Mouse (Mus musculus) liver, embryonic 14.5 days (tissue): ENCODE measurements around the gene Gfra1.

Source experiments
- CTCF ChIP-seq: IDR thresholded peaks from 2 replicates; pipeline ENCODE4 v1.5.1; 2016; ENCODE audit warnings: antibody characterized with exemption, low read depth, control low read depth
- EP300 ChIP-seq: IDR thresholded peaks from 2 replicates; pipeline ENCODE4 v1.6.1; 2016; ENCODE audit warnings: antibody characterized with exemption, low read depth

DNA sequence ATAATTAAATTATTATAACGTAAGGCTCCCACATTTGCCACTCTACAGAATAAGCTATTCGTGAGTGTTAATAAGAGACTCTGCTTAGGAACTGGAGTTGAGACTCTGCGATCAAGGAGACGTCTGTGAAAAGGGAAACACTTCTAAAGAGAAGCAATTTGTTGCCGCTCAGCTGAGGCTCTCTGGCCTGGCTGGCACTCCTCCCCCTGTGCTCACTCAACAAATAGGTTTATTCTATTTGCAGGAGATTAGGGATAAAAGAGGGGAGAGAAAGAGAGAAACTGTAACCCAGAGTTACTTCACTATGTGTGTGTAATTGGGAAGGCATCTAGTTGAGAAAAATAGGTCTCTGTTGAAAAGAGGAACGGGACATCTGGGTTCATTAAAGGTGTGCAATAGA, 204.6 kb downstream of the Gfra1 start:
- TF ChIP-seq CTCF = no peak
- no peak for TF ChIP-seq EP300
